Mouse (Mus musculus) neural tube, embryonic 11.5 days (tissue): ENCODE measurements at regions not wholly inside any gene's neighbourhood (a gene's known extent, or its start where the extent isn't known, plus 50 kb on each side); places are given as distances from the start of the nearest gene placed in this dataset.

Experiments
- ATAC-seq: fragments of 200-750 bp; cut with Nextera tagmentation; 2 replicates; pipeline ENCODE4 v1.8.0; 2017; ENCODE audit warnings: moderate number of reproducible peaks, mild to moderate bottlenecking, moderate TSS enrichment, moderate library complexity; ENCODE audit not compliant: insufficient read depth, low FRiP score, low TSS enrichment
- DNase-seq: peaks from one replicate; pipeline ENCODE4 v3.0.0-alpha.2; 2015; ENCODE audit warnings: low spot score
- H3K27ac ChIP-seq: fragments of 300-500 bp; sonication (generic); 2 replicates; pipeline ENCODE4 v1.5.1; 2014; ENCODE audit warnings: low read depth, mild to moderate bottlenecking, low read length
- H3K27me3 ChIP-seq: fragments of 300-500 bp; sonication (generic); 2 replicates; pipeline ENCODE4 v1.6.1; 2014; ENCODE audit warnings: mild to moderate bottlenecking, low read length, mixed read lengths; ENCODE audit not compliant: control insufficient read depth, insufficient read depth
- H3K36me3 ChIP-seq: fragments of 300-500 bp; sonication (generic); 2 replicates; pipeline ENCODE4 v1.6.1; 2014; ENCODE audit warnings: mild to moderate bottlenecking, low read length, moderate library complexity, mixed read lengths; ENCODE audit not compliant: control insufficient read depth, insufficient read depth
- H3K4me1 ChIP-seq: fragments of 300-500 bp; sonication (generic); 2 replicates; pipeline ENCODE4 v1.6.1; 2014; ENCODE audit warnings: low read length, mixed read lengths; ENCODE audit not compliant: control insufficient read depth, insufficient read depth
- H3K4me2 ChIP-seq: fragments of 300-500 bp; sonication (generic); 2 replicates; pipeline ENCODE4 v1.6.1; 2014; ENCODE audit warnings: low read depth, mild to moderate bottlenecking, moderate library complexity
- H3K4me3 ChIP-seq: fragments of 300-500 bp; sonication (generic); 2 replicates; pipeline ENCODE4 v1.5.1; 2014; ENCODE audit warnings: low read depth, low read length
- H3K9ac ChIP-seq: fragments of 300-500 bp; sonication (generic); 2 replicates; pipeline ENCODE4 v1.6.1; 2014; ENCODE audit warnings: mild to moderate bottlenecking, low read length
- H3K9me3 ChIP-seq: fragments of 300-500 bp; sonication (generic); 2 replicates; pipeline ENCODE4 v1.6.1; 2016; ENCODE audit warnings: low read length; ENCODE audit not compliant: control insufficient read depth
- WGBS: fragments of 180-500 bp; shearing (Covaris S2); extraction: QIAGEN DNeasy Blood & Tissue Kit; methylation state at CpG from one replicate; pipeline ENCODE4 v1.1.7; 2014; 5-methylcytosine and 5-hydroxymethylcytosine counted together

DNA sequence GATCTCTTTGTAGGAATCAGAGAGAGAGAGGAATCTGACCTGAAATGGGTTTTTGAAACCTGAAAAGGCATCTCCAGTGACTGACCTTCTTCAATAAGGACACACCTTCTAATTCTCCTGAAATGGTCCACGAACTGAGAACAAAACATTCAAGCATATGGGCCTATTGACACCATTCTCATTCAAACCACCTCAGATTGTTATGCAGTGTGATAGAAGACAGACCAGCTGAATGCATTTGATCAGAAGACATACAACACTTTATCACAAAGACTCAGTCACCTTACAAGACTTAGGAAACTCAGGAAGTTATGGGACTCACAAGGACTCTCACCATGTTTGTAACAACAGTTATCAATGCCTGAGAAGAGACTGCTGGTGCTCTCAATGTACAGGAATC, 256.7 kb downstream of the Rpl10l start:
- H3K27ac ChIP-seq: no peak overlapping the region
- H3K9me3 ChIP-seq: no peaks in the 10 kb centered on the region
- H3K4me1 ChIP-seq: no peaks in the 10 kb centered on the region
- ATAC-seq (no peak), DNase-seq (no peak)
- WGBS: 71% methylated on average over 1 of the region's 1 CpGs
- no peaks in the 10 kb centered on the region for H3K27me3 ChIP-seq
- no peak overlapping the region for H3K4me2 ChIP-seq
- no peak overlapping the region for H3K4me3 ChIP-seq
- no peaks in the 10 kb centered on the region for H3K36me3 ChIP-seq
- H3K9ac ChIP-seq: no peak overlapping the region

DNA sequence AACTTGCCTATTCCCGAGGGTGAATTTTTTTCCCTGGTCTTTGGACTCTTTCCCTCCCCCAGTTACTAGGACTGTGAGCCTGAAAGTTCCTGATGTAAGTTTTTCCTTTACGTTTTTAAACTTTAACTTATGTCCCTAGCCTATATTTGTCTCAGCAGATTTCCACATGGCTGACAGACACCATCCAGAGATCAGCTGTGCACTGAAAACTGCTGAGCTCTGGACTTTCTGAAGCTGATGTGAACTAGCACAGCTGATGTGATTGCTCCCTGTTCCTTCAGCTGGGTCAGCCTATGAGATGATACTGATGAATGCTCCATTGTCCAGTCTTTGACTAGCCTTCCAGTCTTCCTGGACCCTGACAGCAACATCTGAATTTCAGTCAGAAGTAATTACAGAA, 271.5 kb downstream of the Rpl10l start:
- Histone ChIP-seq H3K36me3 (no peaks in the 10 kb centered on the region), H3K27me3 (no peaks in the 10 kb centered on the region), H3K4me2 (no peak overlapping the region), H3K9ac (no peak overlapping the region), H3K27ac (no peak overlapping the region), H3K4me3 (no peak overlapping the region), H3K9me3 (no peaks in the 10 kb centered on the region), H3K4me1 (no peaks in the 10 kb centered on the region)
- DNase-seq (no peak), ATAC-seq (no peak)
- 80% methylated on average over 2 of the region's 2 CpGs for WGBS
